Mouse (Mus musculus) heart, adult 2 months (tissue): Measurements from ENCODE around the gene Spint5. TPM values are rescaled to one million over a fixed set of nuclear protein-coding genes. Genes with fewer than 3 reads are reported as not detected.
A peak's percentile ranks its signal among the peaks of the same experiment; 100 is the strongest.

ENCODE experiments used
- DNase-seq, 2 experiments: peaks; one replicate each; pipeline ENCODE4 v3.0.0; 2021
- H3K27ac ChIP-seq: fragments of 200-600 bp; 2 replicates; pipeline ENCODE4 v1.8.1; 2022
- H3K27me3 ChIP-seq: fragments of 200-500 bp; 2 replicates; pipeline ENCODE4 v1.6.1; 2012; ENCODE audit warnings: mild to moderate bottlenecking, low read length, inconsistent platforms, mixed read lengths; ENCODE audit not compliant: control insufficient read depth, insufficient read depth
- H3K36me3 ChIP-seq: fragments of 200-500 bp; 2 replicates; pipeline ENCODE4 v1.6.1; 2012; ENCODE audit warnings: low read length, inconsistent platforms; ENCODE audit not compliant: control insufficient read depth, insufficient read depth
- H3K4me1 ChIP-seq: fragments of 200-500 bp; 2 replicates; pipeline ENCODE4 v1.6.1; 2011; ENCODE audit warnings: low read length; ENCODE audit not compliant: control insufficient read depth, insufficient read depth
- H3K4me3 ChIP-seq: fragments of 200-600 bp; 2 replicates; pipeline ENCODE4 v1.8.1; 2022
- H3K79me2 ChIP-seq: fragments of 200-500 bp; replicated peaks from 2 replicates; pipeline ENCODE4 v1.6.1; 2012; ENCODE audit warnings: mild to moderate bottlenecking, inconsistent platforms, low read length, moderate library complexity, mixed read lengths; ENCODE audit not compliant: control insufficient read depth, insufficient read depth
- H3K9ac ChIP-seq: fragments of 200-500 bp; 2 replicates; pipeline ENCODE4 v1.6.1; 2012; ENCODE audit warnings: low read depth, mild to moderate bottlenecking, control low read depth, inconsistent platforms, low read length, mixed read lengths
- CTCF ChIP-seq: fragments of 200-600 bp; IDR thresholded peaks from 2 replicates; pipeline ENCODE4 v1.8.1; 2022; ENCODE audit warnings: antibody characterized with exemption, mild to moderate bottlenecking, moderate library complexity
- EP300 ChIP-seq: fragments of 200-500 bp; IDR thresholded peaks from 2 replicates; pipeline ENCODE4 v1.6.1; 2011; ENCODE audit warnings: low read depth, low read length, control low read depth; ENCODE audit not compliant: insufficient read depth
- POLR2A ChIP-seq: fragments of 200-500 bp; IDR thresholded peaks from 2 replicates; pipeline ENCODE4 v1.6.1; 2011; ENCODE audit warnings: mild to moderate bottlenecking, low read depth, low read length, control low read depth; ENCODE audit not compliant: insufficient read depth
- WGBS: fragments of 180-500 bp; shearing (Covaris S2); methylation state at CpG from one replicate; pipeline ENCODE4 v1.1.7; 2018; 5-methylcytosine and 5-hydroxymethylcytosine counted together
- intact Hi-C: fragments of 180-260 bp; cut with DNase I; formaldehyde crosslinking; loops from one replicate; pipeline ENCODE4 v1.15.1; 2025
- long read RNA-seq: library from polyadenylated mRNA; stranded (forward); transcript quantifications from one replicate; pipeline ENCODE4 v2.0.0, GENCODE M21; 2021
- polyA plus RNA-seq: library from polyadenylated mRNA; depleted of rRNA; stranded (reverse); fragments of >200 nt; gene quantifications from 2 replicates; pipeline ENCODE4 v1.2.3, GENCODE M21; 2012; rRNA removed
- total RNA-seq, 2 experiments: library from RNA; stranded (reverse); gene quantifications; 2 replicates each; pipeline ENCODE4 v1.2.3; 2021

Spint5 gene
- not detected for total RNA-seq
- not detected in 2 replicates for polyA plus RNA-seq
- long read RNA-seq, result 0 reads

- H3K79me2 ChIP-seq, result no peaks in the 10 kb centered on the region
- no peak for DNase-seq
- no peaks in the 10 kb centered on the region for H3K27me3 ChIP-seq
- H3K27ac ChIP-seq, result no peak within 1 kb of the TSS
- no peaks in the 10 kb centered on the region for H3K36me3 ChIP-seq
- intact Hi-C loops, result no loop called here
- WGBS, result 73% methylated on average over 6 of the region's 6 CpGs
- H3K4me3 ChIP-seq, result no peak within 1 kb of the TSS
- TF ChIP-seq POLR2A (no peak), EP300 (no peak), CTCF (no peak)
- no peaks in the 10 kb centered on the region for H3K4me1 ChIP-seq
- no peak within 1 kb of the TSS for H3K9ac ChIP-seq
Observed at GRCm38 (mm10) chr2:164715005-164715404, at the start of gene Spint5. TSS of gene Spint5 (plus strand) at chr2:164715305.

GRCm38 (mm10) chr2:164670261-164670660 lies 44.8 kb upstream of the Spint5 start:
- Histone ChIP-seq H3K79me2 (no peaks in the 10 kb centered on the region), H3K36me3 (no peaks in the 10 kb centered on the region), H3K9ac (no peak overlapping the region), H3K27me3 (no peaks in the 10 kb centered on the region), H3K4me3 (no peak overlapping the region), H3K27ac (no peak overlapping the region), H3K4me1 (no peaks in the 10 kb centered on the region)
- DNase-seq, result no peak
- 65% methylated on average over 5 of the region's 5 CpGs for WGBS
- intact Hi-C loops, result no loop called here
- no peak for TF ChIP-seq EP300
- TF ChIP-seq CTCF, result no peak
- no peak for TF ChIP-seq POLR2A

GRCm38 (mm10) chr2:164670938-164671337 lies 44.2 kb upstream of the Spint5 start:
- no peak overlapping the region for H3K4me3 ChIP-seq
- H3K27me3 ChIP-seq, result no peaks in the 10 kb centered on the region
- no peak overlapping the region for H3K27ac ChIP-seq
- no peak for DNase-seq
- TF ChIP-seq EP300, result no peak
- no peak for TF ChIP-seq CTCF
- TF ChIP-seq POLR2A, result no peak
- no peak overlapping the region for H3K9ac ChIP-seq
- intact Hi-C loops, result no loop called here
- WGBS, result 24% methylated on average over 1 of the region's 1 CpGs
- H3K36me3 ChIP-seq, result no peaks in the 10 kb centered on the region
- no peaks in the 10 kb centered on the region for H3K4me1 ChIP-seq
- H3K79me2 ChIP-seq, result no peaks in the 10 kb centered on the region

- no peaks in the 10 kb centered on the region for H3K79me2 ChIP-seq
- H3K27me3 ChIP-seq, result no peaks in the 10 kb centered on the region
- no peak for TF ChIP-seq CTCF
- TF ChIP-seq EP300, result no peak
- no peak for TF ChIP-seq POLR2A
- 62% methylated on average over 7 of the region's 7 CpGs for WGBS
- no peaks in the 10 kb centered on the region for H3K36me3 ChIP-seq
- no peak for DNase-seq
- intact Hi-C loops, result no loop called here
- H3K9ac ChIP-seq, result no peak within 1 kb of the TSS
- no peak within 1 kb of the TSS for H3K4me3 ChIP-seq
- H3K27ac ChIP-seq, result no peak within 1 kb of the TSS
- no peaks in the 10 kb centered on the region for H3K4me1 ChIP-seq
Observed at GRCm38 (mm10) chr2:164673987-164674386, 41.1 kb upstream of the Spint5 start, which contains the start of gene Wfdc11. TSS of gene Wfdc11 (minus strand) at chr2:164674087.

- no peaks in the 10 kb centered on the region for H3K36me3 ChIP-seq
- 74% methylated on average over 7 of the region's 7 CpGs for WGBS
- no peak for DNase-seq
- H3K27ac ChIP-seq, result no peak overlapping the region
- H3K9ac ChIP-seq, result no peak overlapping the region
- no peaks in the 10 kb centered on the region for H3K27me3 ChIP-seq
- H3K79me2 ChIP-seq, result no peaks in the 10 kb centered on the region
- TF ChIP-seq POLR2A (no peak), CTCF (peak; percentile 15; the same call in 1 of the 2 replicates)
- no peak overlapping the region for H3K4me3 ChIP-seq
- no peaks in the 10 kb centered on the region for H3K4me1 ChIP-seq
- intact Hi-C loops, result no loop called here
Observed at GRCm38 (mm10) chr2:164676103-164676502, 39.0 kb upstream of the Spint5 start.

GRCm38 (mm10) chr2:164676916-164677685 lies 38.0 kb upstream of the Spint5 start:
- 72% methylated on average over 16 of the region's 16 CpGs for WGBS
- Histone ChIP-seq H3K27me3 (no peaks in the 10 kb centered on the region), H3K27ac (no peak overlapping the region), H3K79me2 (no peaks in the 10 kb centered on the region), H3K9ac (no peak overlapping the region), H3K4me3 (no peak overlapping the region), H3K4me1 (no peaks in the 10 kb centered on the region), H3K36me3 (no peaks in the 10 kb centered on the region)
- DNase-seq, result no peak
- TF ChIP-seq CTCF (no peak), POLR2A (no peak), EP300 (no peak)
- intact Hi-C loops, result no loop called here
